ENCODE assay signal across 19 mouse cellular contexts in genomic region chr15:8281701-8282100, GRCm38 (mm10).
DNase-seq lines count a peak whose midpoint lies in the region; TF ChIP-seq lines count a peak whose summit lies in the region.
"Had no signal": no experiment of that assay in that cellular context is flagged by ENCODE, and none has a peak within 500 bp of the region (broad histone marks: within the 10 kb centered on the region; RNA-seq: fewer than 3 reads in every experiment).

No protein-coding gene starts in this region.

- H3K27ac ChIP-seq in cerebellum, adult 2 months (ENCODE audit: insufficient read depth, low read length): no peak overlapping the region
- H3K27ac ChIP-seq: hindbrain, embryonic 12.5 days; liver, embryonic 14.5 days; lung, embryonic 15.5 days; macrophage; midbrain, embryonic 10.5 days had no signal

- intact Hi-C loops in heart, postnatal 25 days (cut with DNase I): no loop called here
- intact Hi-C loops in left cerebral cortex, postnatal 10 days (cut with DNase I): no loop called here

- TF ChIP-seq CTCF in cerebellum, adult 2 months (IDR thresholded peaks at IDR 0.05; ENCODE audit: borderline replicate concordance, insufficient read depth, low read depth, low read length): no peak

- TF ChIP-seq POLR2A in cerebellum, adult 2 months (IDR thresholded peaks at IDR 0.05; ENCODE audit: borderline replicate concordance, insufficient read depth, low read length): no peak

- DNase-seq in heart, adult 11 months: peak; percentile 86
- DNase-seq in heart, postnatal 25 days (ENCODE audit: low spot score): no peak
- DNase-seq in cerebellum, adult 11 months: peak; percentile 27
- DNase-seq in cerebellum, adult 2 months: peak; percentile 45 to 52
- peak; percentile 32 to 41 for DNase-seq in cerebellum, postnatal 36 days
- DNase-seq in B cell, adult 2 months: no peak
- DNase-seq in left cerebral cortex, postnatal 10 days (ENCODE audit: extremely low spot score in 1 of 2, low spot score in 2 of 2): no peak
- DNase-seq: adrenal gland, adult 8-10 months; gastrocnemius, postnatal 25 days; kidney, adult 18-20 months; kidney, postnatal 10 days; right cerebral cortex, postnatal 14 days; thymus, postnatal 4 days had no signal

- peaks cover 3% of the 10 kb centered on the region for H3K4me1 ChIP-seq in cerebellum, adult 2 months (ENCODE audit: control insufficient read depth, insufficient read depth, low read length)
- H3K4me1 ChIP-seq: lung, embryonic 15.5 days had no signal

- H3K4me3 ChIP-seq in cerebellum, adult 2 months (replicated peaks; ENCODE audit: insufficient read depth, low read depth, low read length): no peak overlapping the region
- H3K4me3 ChIP-seq: hindbrain, embryonic 12.5 days; lung, embryonic 15.5 days; midbrain, embryonic 10.5 days; myocyte had no signal

- no peaks in the 10 kb centered on the region for H3K27me3 ChIP-seq in cerebellum, adult 2 months (ENCODE audit: control insufficient read depth, insufficient read depth, low read length)
- H3K27me3 ChIP-seq: hindbrain, embryonic 12.5 days; lung, embryonic 15.5 days had no signal

- 4% methylated on average over 7 of the region's 7 CpGs for WGBS in cerebellum, adult 2 months

Comparison
In these comparisons a context has a peak if more than half of its experiments do, and no peak if none do; other contexts are left out.
1. DNase-seq: peak in heart, adult 11 months (single experiment), cerebellum, adult 11 months (single experiment), cerebellum, adult 2 months (2 of 2) and cerebellum, postnatal 36 days (2 of 2); none in heart, postnatal 25 days (single experiment), B cell, adult 2 months (0 of 2) and left cerebral cortex, postnatal 10 days (0 of 2).